Mouse (Mus musculus) frontal cortex, postnatal 14 days (tissue): ENCODE measurements around the gene Rpe.
A peak's percentile ranks its signal among the peaks of the same experiment; 100 is the strongest.
"Not testable (repeated sequence)": the region's sequence is repeated elsewhere in the genome, so short reads cannot be mapped to it uniquely, and the experiment has no call there.

ENCODE experiments used
- DNase-seq, 2 experiments: peaks; one replicate each; pipeline ENCODE4 v3.0.0; 2022; ENCODE audit warnings: low spot score in 2 of 2

Rpe gene

DNA sequence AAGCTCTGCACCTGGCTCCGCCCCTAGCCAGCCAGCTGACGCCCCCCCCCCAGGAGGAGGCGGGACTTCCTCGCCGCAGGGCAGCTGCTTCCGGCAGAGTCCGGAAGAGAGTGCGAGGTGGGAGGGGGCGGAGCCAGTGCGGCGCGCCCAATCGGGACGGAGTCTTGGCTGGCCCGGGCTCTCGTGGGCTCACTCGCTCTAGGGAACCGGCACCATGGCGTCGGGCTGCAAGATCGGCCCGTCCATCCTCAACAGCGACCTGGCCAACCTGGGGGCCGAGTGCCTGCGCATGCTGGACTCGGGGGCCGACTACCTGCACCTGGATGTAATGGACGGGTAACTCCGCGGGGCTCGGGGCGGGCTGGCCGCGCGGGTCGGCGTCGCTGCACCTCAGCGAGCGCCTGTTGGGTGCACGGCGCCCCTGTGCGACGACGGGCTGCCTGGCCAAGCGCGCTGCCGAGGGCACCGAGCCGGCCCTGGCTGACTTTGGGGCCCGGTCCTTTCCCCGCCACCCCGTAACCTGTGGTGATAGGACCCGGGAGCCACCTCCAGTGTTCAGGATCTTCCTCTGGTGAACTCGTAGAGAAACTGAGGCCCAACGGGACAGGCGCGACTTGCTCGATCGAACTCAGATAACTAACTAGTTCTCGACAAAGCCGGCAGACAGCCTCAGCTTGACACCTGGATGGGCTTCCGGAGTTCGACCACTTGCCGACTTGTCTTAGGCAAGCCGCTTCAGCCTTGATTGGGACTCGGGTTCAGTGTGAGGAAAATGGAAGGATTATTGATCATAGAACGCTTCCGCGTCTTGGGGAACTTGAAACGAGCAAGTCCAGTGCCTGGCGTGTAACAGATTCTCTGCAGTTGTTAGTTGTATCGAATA lies at the start of gene Rpe:
TSS of gene Rpe (plus strand) at position 139 of the 883 bp plus-strand sequence.
- peak; percentile 85 to 91 for DNase-seq

DNA sequence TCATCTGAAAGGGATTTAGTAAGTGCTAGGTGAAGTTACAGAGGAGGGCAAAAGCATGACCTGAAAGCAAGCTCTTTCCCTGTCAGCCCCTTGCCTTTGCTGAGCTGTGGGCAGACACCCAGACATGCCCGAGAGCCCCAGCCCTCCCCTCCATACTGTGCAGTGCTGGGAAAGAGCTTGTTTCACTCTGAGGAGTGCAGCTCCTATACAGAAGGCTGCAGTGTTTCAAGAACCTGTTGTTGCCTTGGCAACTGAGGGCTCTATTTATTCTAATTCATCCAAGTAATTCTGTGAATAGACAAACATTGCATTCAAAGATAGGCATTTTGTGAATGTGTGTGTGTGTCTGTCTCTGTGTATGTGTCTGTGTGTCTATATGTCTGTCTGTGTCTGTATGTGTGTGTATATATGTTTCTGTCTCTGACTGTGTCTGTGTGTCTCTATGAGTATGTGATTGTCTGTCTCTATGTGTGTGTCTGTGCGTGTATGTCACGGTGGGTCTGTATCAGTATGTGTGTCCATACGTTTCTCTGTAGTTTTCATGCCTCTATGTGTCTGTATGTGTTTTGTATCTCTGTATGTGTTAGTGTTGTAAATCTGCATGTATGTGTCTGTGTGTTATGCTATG lies 45.4 kb upstream of the Rpe start:
- peak in 1 of 2 experiments; percentile 24 for DNase-seq

DNA sequence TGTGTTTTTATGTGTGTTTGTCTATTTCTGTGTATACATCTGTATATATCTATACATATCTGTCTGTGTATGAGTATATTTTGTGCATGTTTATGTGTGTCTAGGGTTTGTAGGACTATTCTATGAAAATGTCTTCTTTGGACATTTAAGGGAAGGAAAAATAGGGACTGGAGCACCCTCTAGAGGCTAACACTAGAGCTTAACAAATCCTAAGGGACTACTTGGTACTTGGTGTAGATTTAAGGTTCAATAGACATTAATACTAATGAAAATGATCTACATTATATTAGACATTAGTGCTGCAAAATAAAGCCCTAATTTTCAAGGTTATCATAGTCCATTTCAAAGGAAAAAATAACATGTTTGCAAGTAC lies 44.9 kb upstream of the Rpe start:
- no peak for DNase-seq

DNA sequence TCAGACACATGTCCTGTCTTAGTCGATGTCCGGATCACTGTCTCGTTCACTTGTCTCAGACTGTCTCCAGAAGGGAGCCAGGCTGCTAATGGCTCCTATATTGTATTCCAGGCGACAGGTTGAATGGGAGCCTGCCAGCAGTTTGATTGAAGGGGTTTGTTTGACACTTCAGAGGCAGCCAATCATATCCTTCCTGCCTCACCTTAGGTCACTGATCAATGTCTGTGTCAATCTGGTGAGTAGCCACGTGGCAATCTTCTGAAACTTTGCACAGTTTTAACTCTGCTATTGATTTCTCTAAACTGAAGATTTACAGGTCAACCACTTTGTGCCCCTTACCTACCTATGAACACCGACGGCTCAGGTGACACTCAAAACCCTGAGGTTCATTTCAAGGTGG lies 29.2 kb upstream of the Rpe start:
- no peak for DNase-seq

DNA sequence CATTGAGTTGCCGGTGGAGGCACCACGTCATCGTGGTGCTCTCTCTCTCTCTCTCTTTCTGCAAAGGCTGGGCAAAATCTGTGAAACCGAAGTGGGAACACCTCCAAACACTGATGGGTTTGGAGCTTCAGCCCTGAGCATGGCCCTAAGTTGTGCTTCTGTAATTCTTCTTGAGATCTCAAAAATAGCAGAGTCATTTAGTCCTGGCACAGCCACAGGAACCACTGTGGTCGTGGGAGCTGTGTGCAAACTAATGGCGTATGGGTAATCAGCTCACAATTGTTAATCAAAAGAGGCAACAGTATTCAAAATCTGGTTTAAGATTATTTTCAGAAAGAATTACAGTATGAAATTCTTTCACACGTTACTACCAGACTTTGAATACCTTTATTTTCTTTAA lies 27.8 kb upstream of the Rpe start:
- no peak for DNase-seq

- no peak for DNase-seq
Observed at GRCm38 (mm10) chr1:66677928-66678327, 22.7 kb upstream of the Rpe start.

GRCm38 (mm10) chr1:66678662-66679061 lies 22.0 kb upstream of the Rpe start:
- no peak for DNase-seq

GRCm38 (mm10) chr1:66682974-66683373 lies 17.7 kb upstream of the Rpe start:
- no peak for DNase-seq

DNA sequence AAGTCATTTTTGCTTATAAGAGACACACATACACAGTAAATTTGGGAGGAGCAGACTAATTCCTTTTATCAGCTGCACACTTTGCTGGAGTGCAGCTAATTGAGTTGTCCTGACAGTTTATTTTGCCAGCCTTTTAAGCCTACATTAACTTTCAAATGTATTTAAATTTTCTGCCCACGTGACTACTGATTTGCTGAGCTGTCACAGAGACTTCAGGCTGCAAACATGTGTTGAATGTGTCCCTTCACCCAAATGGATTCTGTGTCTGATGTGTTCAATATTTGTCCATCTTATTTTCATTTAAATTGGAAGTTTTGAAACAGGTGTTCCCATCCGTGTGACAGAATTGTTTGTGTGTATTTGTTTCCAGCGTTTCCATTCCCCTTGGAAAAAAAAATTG lies 8.9 kb upstream of the Rpe start:
- DNase-seq = no peak

- DNase-seq = no peak
Observed at GRCm38 (mm10) chr1:66692308-66692707, 8.3 kb upstream of the Rpe start.

- DNase-seq = no peak
Observed at GRCm38 (mm10) chr1:66692780-66693392, 7.7 kb upstream of the Rpe start.

DNA sequence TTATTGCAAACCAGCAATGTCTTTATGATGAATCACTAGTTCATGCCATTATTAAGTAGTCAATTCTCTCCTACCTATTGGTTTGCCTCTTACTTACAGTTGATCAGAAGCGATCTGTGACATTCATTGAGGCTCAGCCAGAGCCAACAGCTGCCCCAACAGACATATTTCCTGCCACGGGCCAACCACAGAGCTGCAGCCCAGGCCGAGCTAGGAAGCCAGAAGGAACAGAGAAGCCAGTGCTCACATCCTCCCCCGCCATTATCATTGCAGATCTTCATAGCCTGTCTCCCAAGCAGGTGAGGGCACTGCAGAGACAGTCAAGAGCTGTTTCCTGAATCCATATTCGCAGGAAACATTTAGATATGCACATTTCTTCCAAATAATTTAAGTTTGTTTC lies 6.4 kb upstream of the Rpe start:
- no peak for DNase-seq

- no peak for DNase-seq
Observed at GRCm38 (mm10) chr1:66695296-66695695, 5.3 kb upstream of the Rpe start.

GRCm38 (mm10) chr1:66699630-66700029 lies 1.0 kb upstream of the Rpe start:
- not testable (repeated sequence) for DNase-seq

- DNase-seq = no peak
Observed at GRCm38 (mm10) chr1:66700149-66700692, 410 bp upstream of the Rpe start.

- DNase-seq = no peak
Observed at GRCm38 (mm10) chr1:66701576-66701940, 927 bp downstream of the Rpe start.

DNA sequence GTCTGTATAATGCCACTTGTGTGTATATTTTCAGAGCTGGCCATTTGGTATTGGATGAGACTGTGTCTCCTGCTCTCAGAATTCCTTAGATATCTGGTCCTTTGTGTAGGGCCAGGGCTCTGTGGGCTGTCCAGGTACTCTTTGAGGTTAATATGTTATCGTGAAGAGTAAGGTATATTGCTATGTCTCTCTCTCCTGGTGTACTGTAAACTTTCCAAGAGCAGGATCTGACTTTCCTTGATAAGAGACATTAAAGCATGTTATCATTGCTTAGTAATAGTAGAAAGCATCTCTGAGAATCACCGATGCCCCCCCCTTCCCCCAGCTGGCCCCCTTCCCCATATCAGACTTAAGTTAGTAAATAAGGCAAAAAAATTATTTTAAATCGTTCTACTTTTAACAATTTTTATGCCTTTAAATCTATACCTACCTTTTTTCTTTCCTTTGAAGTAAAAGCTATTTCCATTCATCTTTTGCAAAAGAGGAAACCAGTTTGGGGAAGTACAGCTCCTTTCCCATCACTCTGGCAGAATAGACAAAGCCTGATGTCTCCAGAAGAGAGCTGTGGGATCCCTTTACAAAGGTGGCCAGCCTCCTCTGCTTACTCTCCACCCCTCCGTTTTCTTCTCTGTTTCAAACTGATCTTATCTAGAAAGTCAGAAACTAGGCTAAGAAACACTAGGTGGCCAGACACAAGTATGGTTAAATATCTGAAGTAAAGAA lies 2.2 kb downstream of the Rpe start:
- DNase-seq = no peak

DNA sequence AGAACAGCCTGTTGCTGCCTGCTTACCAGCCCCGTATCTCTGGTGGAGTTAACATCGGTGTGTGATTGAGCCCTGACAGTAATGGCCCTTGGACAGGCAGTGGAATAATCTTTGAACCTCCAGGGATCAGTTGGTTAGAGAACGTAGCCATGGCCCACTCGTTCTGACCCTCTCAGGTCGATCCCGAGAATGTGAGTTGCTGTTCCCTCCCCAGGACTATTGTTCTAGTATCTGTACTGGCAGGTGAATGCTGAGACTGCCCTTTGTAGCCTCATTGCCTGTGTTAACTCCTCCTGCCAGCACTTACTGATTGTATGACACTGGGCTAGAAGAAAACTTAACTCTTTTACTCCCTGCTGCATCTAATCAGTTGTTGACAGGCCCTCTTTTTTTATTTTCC lies 3.9 kb downstream of the Rpe start:
- DNase-seq = no peak

DNA sequence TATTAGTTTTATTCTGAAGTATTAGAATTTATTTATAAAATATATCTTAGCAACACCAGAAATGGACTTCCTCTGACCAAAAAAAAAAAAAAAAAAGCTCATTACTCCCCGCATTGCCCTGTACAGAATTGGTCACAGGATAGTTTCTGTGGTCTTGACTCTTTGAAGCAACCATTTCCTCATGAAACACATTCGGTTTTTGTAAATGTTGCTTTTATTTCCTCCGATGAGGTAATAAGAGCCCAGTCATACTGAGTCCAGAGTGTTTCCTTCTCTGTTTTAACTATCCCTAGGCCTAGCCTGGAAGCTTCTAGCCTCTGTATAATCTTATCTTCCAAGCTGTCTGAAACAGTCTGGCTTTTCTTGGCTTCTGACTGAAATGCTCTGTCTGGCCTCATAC lies 12.2 kb downstream of the Rpe start:
- DNase-seq = no peak

DNA sequence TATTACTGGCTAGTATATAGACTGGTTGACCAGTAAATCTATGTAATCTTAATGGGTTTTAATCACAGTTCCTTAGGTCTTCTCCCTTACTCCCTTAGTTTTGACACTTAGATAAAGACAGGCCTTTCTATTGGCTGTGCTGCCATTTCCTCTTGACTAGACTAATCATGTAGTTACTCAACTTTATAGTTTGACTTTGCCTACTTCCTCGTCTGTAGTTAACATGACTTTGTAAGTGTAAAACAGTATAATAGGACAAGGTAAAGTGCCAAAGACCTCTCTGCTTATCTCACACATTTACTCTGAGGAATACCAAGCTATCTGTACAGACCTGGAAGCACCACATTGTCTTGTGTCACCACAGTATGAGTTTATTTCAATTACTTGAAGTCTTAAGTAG lies 29.9 kb downstream of the Rpe start:
- no peak for DNase-seq

GRCm38 (mm10) chr1:66768764-66769163 lies 68.1 kb downstream of the Rpe start:
- DNase-seq = no peak
